Mouse (Mus musculus): Measurements from ENCODE around the gene Msrb1. TPM values are rescaled to one million over a fixed set of nuclear protein-coding genes. Genes with fewer than 3 reads are reported as not detected.
"Not testable (repeated sequence)": the region's sequence is repeated elsewhere in the genome, so short reads cannot be mapped to it uniquely, and the experiment has no call there.

Gene Msrb1
- polyA plus RNA-seq, 1 experiment from 2014 or later: 36.7 TPM

- WGBS: 41% methylated on average over 7 of the region's 7 CpGs
- ATAC-seq (ENCODE audit: borderline replicate concordance, extremely low read depth, low FRiP score, low TSS enrichment); H3K27ac ChIP-seq; H3K27me3 ChIP-seq; H3K9me3 ChIP-seq: not testable (repeated sequence)
- H3K36me3 ChIP-seq: peaks cover 20% of the 10 kb centered on the region
- H3K4me3 ChIP-seq: peak overlapping the region; percentile 91
- H3K9ac ChIP-seq: peak overlapping the region; percentile 80
- H3K4me1 ChIP-seq: peaks cover 36% of the 10 kb centered on the region
- H3K4me2 ChIP-seq: peak overlapping the region; percentile 81
These were observed 15.0 kb upstream of the Msrb1 start for GRCm38 (mm10) chr17:24721383-24721955.

GRCm38 (mm10) chr17:24722220-24722924, 14.1 kb upstream of the Msrb1 start:
- no peak for ATAC-seq (ENCODE audit: borderline replicate concordance, extremely low read depth, low FRiP score, low TSS enrichment)

GRCm38 (mm10) chr17:24723122-24723880, 13.1 kb upstream of the Msrb1 start:
- WGBS: 2% methylated on average over 12 of the region's 12 CpGs

More at GRCm38 (mm10) chr17:24722220-24722924, 14.1 kb upstream of the Msrb1 start:
- WGBS: 27% methylated on average over 13 of the region's 13 CpGs
- peak overlapping the region; percentile 84; the same call in 1 of the 2 replicates for H3K4me3 ChIP-seq
- H3K9me3 ChIP-seq: no peaks in the 10 kb centered on the region
- H3K27ac ChIP-seq: 0 out of 2 replicates have a peak overlapping the region, but pooled peaks have one; percentile 0
- peaks cover 36% of the 10 kb centered on the region for H3K4me1 ChIP-seq
- H3K4me2 ChIP-seq: peak overlapping the region; percentile 81
- H3K9ac ChIP-seq: 0 out of 2 replicates have a peak overlapping the region, but pooled peaks have one; percentile 12
- H3K27me3 ChIP-seq: no peaks in the 10 kb centered on the region
- H3K36me3 ChIP-seq: peaks cover 20% of the 10 kb centered on the region

GRCm38 (mm10) chr17:24723881-24724180, 12.6 kb upstream of the Msrb1 start:
- H3K36me3 ChIP-seq: peaks cover 16% of the 10 kb centered on the region
- peak; percentile 6; the same call in 1 of the 2 replicates for ATAC-seq (ENCODE audit: borderline replicate concordance, extremely low read depth, low FRiP score, low TSS enrichment)
- 0% methylated on average over 15 of the region's 15 CpGs for WGBS
- H3K4me3 ChIP-seq: peak overlapping the region; percentile 84
- H3K27me3 ChIP-seq: 0 out of 2 replicates have a peak, but pooled peaks cover 3% of the 10 kb centered on the region
- peak overlapping the region; percentile 81 for H3K4me2 ChIP-seq
- H3K4me1 ChIP-seq: peaks cover 30% of the 10 kb centered on the region
- peak overlapping the region; percentile 85 for H3K9ac ChIP-seq
- no peaks in the 10 kb centered on the region for H3K9me3 ChIP-seq
- H3K27ac ChIP-seq: peak overlapping the region; percentile 76

More at GRCm38 (mm10) chr17:24723122-24723880, 13.1 kb upstream of the Msrb1 start:
- Histone ChIP-seq H3K4me1 (peaks cover 36% of the 10 kb centered on the region), H3K4me3 (peak overlapping the region; percentile 84), H3K4me2 (peak overlapping the region; percentile 81), H3K27ac (peak overlapping the region; percentile 76), H3K27me3 (0 out of 2 replicates have a peak, but pooled peaks cover 3% of the 10 kb centered on the region), H3K9me3 (no peaks in the 10 kb centered on the region), H3K9ac (peak overlapping the region; percentile 85), H3K36me3 (peaks cover 16% of the 10 kb centered on the region)
- ATAC-seq (ENCODE audit: borderline replicate concordance, extremely low read depth, low FRiP score, low TSS enrichment): no peak

- Histone ChIP-seq H3K36me3 (peaks cover 16% of the 10 kb centered on the region), H3K9ac (peak within 1 kb of the TSS; percentile 85), H3K4me3 (peak within 1 kb of the TSS; percentile 84), H3K4me1 (peaks cover 28% of the 10 kb centered on the region), H3K27ac (peak within 1 kb of the TSS; percentile 76), H3K27me3 (0 out of 2 replicates have a peak, but pooled peaks cover 3% of the 10 kb centered on the region), H3K4me2 (peak within 1 kb of the TSS; percentile 81), H3K9me3 (no peaks in the 10 kb centered on the region)
- ATAC-seq (ENCODE audit: borderline replicate concordance, extremely low read depth, low FRiP score, low TSS enrichment): peak; percentile 76
- under 1% methylated on average over 30 of the region's 30 CpGs for WGBS
These were observed 12.3 kb upstream of the Msrb1 start, which contains the start of gene Ndufb10 for GRCm38 (mm10) chr17:24724184-24724583. Gene Ndufb10, minus strand, starts transcription at chr17:24724478.

- peaks cover 28% of the 10 kb centered on the region for H3K4me1 ChIP-seq
- no peak overlapping the region for H3K4me2 ChIP-seq
- 0 out of 2 replicates have a peak, but pooled peaks cover 3% of the 10 kb centered on the region for H3K27me3 ChIP-seq
- no peaks in the 10 kb centered on the region for H3K9me3 ChIP-seq
- no peak for ATAC-seq (ENCODE audit: borderline replicate concordance, extremely low read depth, low FRiP score, low TSS enrichment)
- no peak overlapping the region for H3K4me3 ChIP-seq
- WGBS: 68% methylated on average over 3 of the region's 3 CpGs
- H3K9ac ChIP-seq: no peak overlapping the region
- peaks cover 16% of the 10 kb centered on the region for H3K36me3 ChIP-seq
- no peak overlapping the region for H3K27ac ChIP-seq
These were observed 10.6 kb upstream of the Msrb1 start for GRCm38 (mm10) chr17:24725637-24726390.

GRCm38 (mm10) chr17:24727618-24728017, 8.8 kb upstream of the Msrb1 start, which contains the start of gene Rpl3l:
Gene Rpl3l, plus strand, starts transcription at chr17:24727820.
- no peaks in the 10 kb centered on the region for H3K9me3 ChIP-seq
- WGBS: 63% methylated on average over 2 of the region's 2 CpGs

GRCm38 (mm10) chr17:24728184-24728583, 8.3 kb upstream of the Msrb1 start:
- no peak for ATAC-seq (ENCODE audit: borderline replicate concordance, extremely low read depth, low FRiP score, low TSS enrichment)
- Histone ChIP-seq H3K27ac (no peak overlapping the region), H3K4me3 (no peak overlapping the region), H3K9me3 (no peaks in the 10 kb centered on the region), H3K36me3 (no peaks in the 10 kb centered on the region), H3K4me1 (peaks cover 7% of the 10 kb centered on the region; the same call in 1 of the 2 replicates), H3K27me3 (peaks cover 3% of the 10 kb centered on the region; the same call in 1 of the 2 replicates), H3K9ac (no peak overlapping the region), H3K4me2 (no peak overlapping the region)
- 60% methylated on average over 17 of the region's 17 CpGs for WGBS

More at GRCm38 (mm10) chr17:24727618-24728017, 8.8 kb upstream of the Msrb1 start, which contains the start of gene Rpl3l:
- Histone ChIP-seq H3K9ac (no peak within 1 kb of the TSS), H3K27me3 (peaks cover 3% of the 10 kb centered on the region; the same call in 1 of the 2 replicates), H3K4me2 (no peak within 1 kb of the TSS), H3K4me1 (peaks cover 13% of the 10 kb centered on the region), H3K4me3 (no peak within 1 kb of the TSS), H3K36me3 (peaks cover under 1% of the 10 kb centered on the region; the same call in 1 of the 2 replicates), H3K27ac (no peak within 1 kb of the TSS)
- ATAC-seq (ENCODE audit: borderline replicate concordance, extremely low read depth, low FRiP score, low TSS enrichment): no peak

GRCm38 (mm10) chr17:24729067-24729466, 7.4 kb upstream of the Msrb1 start:
- Histone ChIP-seq H3K4me3 (no peak overlapping the region), H3K9me3 (no peaks in the 10 kb centered on the region), H3K27me3 (peaks cover 3% of the 10 kb centered on the region; the same call in 1 of the 2 replicates), H3K9ac (no peak overlapping the region), H3K36me3 (no peaks in the 10 kb centered on the region), H3K4me2 (no peak overlapping the region), H3K4me1 (peaks cover 2% of the 10 kb centered on the region; the same call in 1 of the 2 replicates), H3K27ac (no peak overlapping the region)
- ATAC-seq (ENCODE audit: borderline replicate concordance, extremely low read depth, low FRiP score, low TSS enrichment): no peak
- WGBS: 46% methylated on average over 6 of the region's 6 CpGs

- H3K4me1 ChIP-seq: 0 out of 2 replicates have a peak, but pooled peaks cover under 1% of the 10 kb centered on the region
- 77% methylated on average over 14 of the region's 14 CpGs for WGBS
- no peak for ATAC-seq (ENCODE audit: borderline replicate concordance, extremely low read depth, low FRiP score, low TSS enrichment)
- no peak overlapping the region for H3K9ac ChIP-seq
- H3K9me3 ChIP-seq: no peaks in the 10 kb centered on the region
- H3K27me3 ChIP-seq: peaks cover 3% of the 10 kb centered on the region; the same call in 1 of the 2 replicates
- H3K4me3 ChIP-seq: no peak overlapping the region
- H3K4me2 ChIP-seq: no peak overlapping the region
- no peaks in the 10 kb centered on the region for H3K36me3 ChIP-seq
- H3K27ac ChIP-seq: no peak overlapping the region
These were observed 5.7 kb upstream of the Msrb1 start for GRCm38 (mm10) chr17:24730787-24731186.
